Mouse (Mus musculus): ENCODE data around the gene Phf20. TPM values are rescaled to one million over a fixed set of nuclear protein-coding genes. Genes with fewer than 3 reads are reported as not detected.
"Not testable (repeated sequence)": the region's sequence is repeated elsewhere in the genome, so short reads cannot be mapped to it uniquely, and the experiment has no call there.

The Phf20 gene
- polyA plus RNA-seq, 1 experiment: 31.4 TPM

- DNase-seq (ENCODE audit: low read depth): peak; percentile 11
- no peak for TF ChIP-seq CTCF (IDR thresholded peaks at IDR 0.05; ENCODE audit: borderline replicate concordance, extremely low read depth, insufficient read depth, insufficient read length)
- no peak for TF ChIP-seq POLR2A (IDR thresholded peaks at IDR 0.05; ENCODE audit: borderline replicate concordance, extremely low read depth, insufficient read depth, insufficient read length, poor library complexity, severe bottlenecking)
Measured at GRCm38 (mm10) chr2:156180824-156181590, 15.3 kb upstream of the Phf20 start.

- no peak for DNase-seq (ENCODE audit: low read depth)
- no peak for TF ChIP-seq POLR2A (IDR thresholded peaks at IDR 0.05; ENCODE audit: borderline replicate concordance, extremely low read depth, insufficient read depth, insufficient read length, poor library complexity, severe bottlenecking)
Measured at GRCm38 (mm10) chr2:156181592-156181991, 14.7 kb upstream of the Phf20 start.

GRCm38 (mm10) chr2:156189241-156189640, 7.0 kb upstream of the Phf20 start:
- DNase-seq (ENCODE audit: low read depth): not testable (repeated sequence)

GRCm38 (mm10) chr2:156190004-156190896, 6.0 kb upstream of the Phf20 start:
- no peak for DNase-seq (ENCODE audit: low read depth)
- TF ChIP-seq POLR2A (IDR thresholded peaks at IDR 0.05; ENCODE audit: borderline replicate concordance, extremely low read depth, insufficient read depth, insufficient read length, poor library complexity, severe bottlenecking) (no peak), CTCF (IDR thresholded peaks at IDR 0.05; ENCODE audit: borderline replicate concordance, extremely low read depth, insufficient read depth, insufficient read length) (no peak)

GRCm38 (mm10) chr2:156191540-156191939, 4.7 kb upstream of the Phf20 start:
- TF ChIP-seq CTCF (IDR thresholded peaks at IDR 0.05; ENCODE audit: borderline replicate concordance, extremely low read depth, insufficient read depth, insufficient read length) (no peak), POLR2A (IDR thresholded peaks at IDR 0.05; ENCODE audit: borderline replicate concordance, extremely low read depth, insufficient read depth, insufficient read length, poor library complexity, severe bottlenecking) (no peak)
- no peak for DNase-seq (ENCODE audit: low read depth)

- DNase-seq (ENCODE audit: low read depth): no peak
Measured at GRCm38 (mm10) chr2:156192068-156192467, 4.2 kb upstream of the Phf20 start.

GRCm38 (mm10) chr2:156193066-156193862, 3.0 kb upstream of the Phf20 start:
- DNase-seq (ENCODE audit: low read depth): no peak
- TF ChIP-seq CTCF (IDR thresholded peaks at IDR 0.05; ENCODE audit: borderline replicate concordance, extremely low read depth, insufficient read depth, insufficient read length) (no peak), POLR2A (IDR thresholded peaks at IDR 0.05; ENCODE audit: borderline replicate concordance, extremely low read depth, insufficient read depth, insufficient read length, poor library complexity, severe bottlenecking) (no peak)

More at GRCm38 (mm10) chr2:156192068-156192467, 4.2 kb upstream of the Phf20 start:
- TF ChIP-seq CTCF (IDR thresholded peaks at IDR 0.05; ENCODE audit: borderline replicate concordance, extremely low read depth, insufficient read depth, insufficient read length): no peak
- no peak for TF ChIP-seq POLR2A (IDR thresholded peaks at IDR 0.05; ENCODE audit: borderline replicate concordance, extremely low read depth, insufficient read depth, insufficient read length, poor library complexity, severe bottlenecking)

- DNase-seq (ENCODE audit: low read depth): no peak
- TF ChIP-seq POLR2A (IDR thresholded peaks at IDR 0.05; ENCODE audit: borderline replicate concordance, extremely low read depth, insufficient read depth, insufficient read length, poor library complexity, severe bottlenecking) (no peak), CTCF (IDR thresholded peaks at IDR 0.05; ENCODE audit: borderline replicate concordance, extremely low read depth, insufficient read depth, insufficient read length) (no peak)
Measured at GRCm38 (mm10) chr2:156194571-156194970, 1.7 kb upstream of the Phf20 start.

GRCm38 (mm10) chr2:156197129-156197911, 1.1 kb downstream of the Phf20 start:
- TF ChIP-seq CTCF (IDR thresholded peaks at IDR 0.05; ENCODE audit: borderline replicate concordance, extremely low read depth, insufficient read depth, insufficient read length) (no peak), POLR2A (IDR thresholded peaks at IDR 0.05; ENCODE audit: borderline replicate concordance, extremely low read depth, insufficient read depth, insufficient read length, poor library complexity, severe bottlenecking) (no peak; the same call in 1 of the 2 replicates)
- DNase-seq (ENCODE audit: low read depth): peak; percentile 14

GRCm38 (mm10) chr2:156199944-156200343, 3.7 kb downstream of the Phf20 start:
- TF ChIP-seq POLR2A (IDR thresholded peaks at IDR 0.05; ENCODE audit: borderline replicate concordance, extremely low read depth, insufficient read depth, insufficient read length, poor library complexity, severe bottlenecking) (no peak), CTCF (IDR thresholded peaks at IDR 0.05; ENCODE audit: borderline replicate concordance, extremely low read depth, insufficient read depth, insufficient read length) (no peak)
- peak; percentile 64 for DNase-seq (ENCODE audit: low read depth)

All from brain, embryonic 14.5 days (tissue).